Mouse (Mus musculus) adrenal gland, postnatal 14 days (tissue): Measurements from ENCODE around the gene Gja5. TPM values are rescaled to one million over a fixed set of nuclear protein-coding genes. Genes with fewer than 3 reads are reported as not detected.

Experiments used
- DNase-seq: peaks from one replicate; pipeline ENCODE4 v3.0.0; 2021; ENCODE audit warnings: mixed read lengths
- total RNA-seq: library from RNA; stranded (reverse); gene quantifications from 2 replicates; pipeline ENCODE4 v1.2.3, GENCODE M21; 2021

The Gja5 gene
- total RNA-seq, 1 experiment from 2014 or later, result 3.4 TPM

DNA sequence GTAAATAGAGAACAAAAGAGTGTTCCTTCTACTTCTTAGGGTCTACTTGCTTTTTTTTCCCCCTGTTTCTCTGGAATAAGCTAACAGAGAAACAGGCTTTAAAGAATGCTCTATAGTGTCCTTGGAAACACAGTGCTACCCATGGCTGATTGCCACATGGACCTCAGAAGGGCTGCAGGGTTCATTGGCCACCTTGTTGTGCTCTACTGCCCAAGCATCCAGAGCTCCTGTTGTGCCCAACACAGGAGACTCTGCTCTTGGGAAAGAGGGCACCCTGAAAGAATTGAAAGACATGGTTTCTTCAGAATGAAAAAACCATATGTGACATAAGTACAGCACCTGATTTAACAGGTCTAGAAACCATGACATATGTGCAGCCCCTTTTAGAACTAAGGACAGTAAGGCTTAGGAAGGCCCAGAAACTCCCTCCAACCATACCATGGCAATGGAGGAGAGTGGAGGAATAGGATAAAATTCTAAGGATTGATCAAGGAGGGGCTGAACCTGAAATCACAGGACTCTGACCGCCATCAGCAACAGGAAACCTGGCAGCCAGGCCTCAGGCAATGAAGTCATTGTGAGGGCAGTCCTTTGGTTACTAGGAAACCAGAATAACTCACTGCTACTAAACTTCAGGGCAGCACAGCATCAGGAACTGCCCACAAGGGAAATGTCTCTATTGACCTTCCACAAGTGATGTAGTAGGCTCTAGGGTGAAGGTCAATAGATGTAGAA, 200.4 kb downstream of the Gja5 start:
- DNase-seq, result no peak

DNA sequence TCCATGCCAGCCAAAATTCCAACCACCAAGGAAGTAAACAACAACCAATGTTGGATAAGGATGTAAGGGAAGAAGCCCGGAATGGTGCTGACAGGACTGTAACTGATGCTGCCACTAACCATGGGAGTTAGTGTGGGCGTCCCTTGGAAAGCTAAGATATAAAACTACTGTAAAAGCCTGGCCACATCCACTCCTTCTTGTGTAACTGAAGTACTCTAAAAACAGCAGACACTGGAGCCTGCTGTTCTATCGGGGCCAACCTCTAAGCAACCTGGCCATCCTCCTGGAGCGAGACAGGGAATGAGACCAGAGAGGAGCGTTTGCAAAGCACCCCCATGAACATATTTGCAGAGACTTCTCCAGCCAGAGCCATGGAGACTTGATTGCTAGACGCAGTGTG, 213.0 kb downstream of the Gja5 start:
- no peak for DNase-seq

DNA sequence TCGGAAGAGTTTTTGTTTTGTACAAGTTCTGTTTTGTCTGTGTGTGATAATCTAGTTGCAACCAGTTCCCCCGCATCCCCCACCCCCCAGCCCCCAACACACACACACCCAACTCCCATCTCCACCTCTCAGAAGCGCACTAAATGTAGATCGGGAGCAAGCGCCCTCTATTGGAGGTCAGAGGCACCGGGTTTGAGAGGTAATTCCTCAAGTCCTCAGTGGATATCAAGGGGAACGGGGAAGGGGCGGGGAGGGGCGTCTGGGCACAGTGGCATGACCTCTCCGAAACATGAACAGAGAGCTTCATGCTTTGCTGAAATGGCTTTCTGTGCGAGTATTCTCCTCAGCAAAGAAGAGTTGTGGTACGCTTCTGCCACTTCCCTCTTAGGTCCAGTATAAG, 213.8 kb downstream of the Gja5 start:
- no peak for DNase-seq

DNA sequence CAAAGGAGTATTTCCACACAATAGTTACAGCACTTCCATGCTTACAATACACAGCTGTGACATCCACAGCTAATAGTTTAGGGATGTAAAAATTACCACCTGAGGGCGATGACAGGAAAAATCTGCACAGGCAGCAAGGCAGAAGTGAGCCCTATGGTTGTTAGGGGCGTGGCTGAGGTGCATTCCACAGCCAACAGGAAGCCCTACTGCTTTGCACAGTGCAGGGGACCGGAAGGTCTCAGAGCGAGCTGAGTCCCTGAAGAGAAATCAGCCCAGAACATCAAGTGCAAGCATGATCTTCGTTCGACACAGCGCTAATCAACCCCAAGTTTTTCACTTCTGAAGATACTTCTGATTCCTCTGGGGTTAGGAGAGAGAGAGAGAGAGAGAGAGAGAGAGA, 219.7 kb downstream of the Gja5 start:
- DNase-seq, result no peak

Other genes starting within 250 kb of the Gja5 start
- gene Ankrd35, start 234.6 kb upstream of the Gja5 start, total RNA-seq, result 1.7 and 2.9 TPM in 2 replicates
- 21.3 and 31.9 TPM in 2 replicates for gene Pias3, start 208.3 kb upstream of the Gja5 start, total RNA-seq
- gene Nudt17, start 196.1 kb upstream of the Gja5 start, total RNA-seq, result 3.6 and 4.1 TPM in 2 replicates
- gene Polr3c, start 177.1 kb upstream of the Gja5 start, total RNA-seq, result 26.4 and 33.4 TPM in 2 replicates
- gene Rnf115, start 177.0 kb upstream of the Gja5 start, total RNA-seq, result 33.5 and 34.2 TPM in 2 replicates
- 0.26 and 4.2 TPM in 2 replicates for gene Pdzk1, start 75.4 kb upstream of the Gja5 start, total RNA-seq
- gene Cd160, start 75.3 kb upstream of the Gja5 start, total RNA-seq, result not detected in 2 replicates
- 27.0 and 29.2 TPM in 2 replicates for gene Gpr89, start 653 bp downstream of the Gja5 start, total RNA-seq
- gene Gja8, start 21.3 kb downstream of the Gja5 start, total RNA-seq, result not detected in 2 replicates